Mouse (Mus musculus) stomach, postnatal 0 days (tissue): ENCODE data around the gene Slco2b1. TPM values are rescaled to one million over a fixed set of nuclear protein-coding genes. Genes with fewer than 3 reads are reported as not detected.

Experiments used
- ATAC-seq: fragments of 200-750 bp; cut with Nextera tagmentation; 2 replicates; pipeline ENCODE4 v1.8.0; 2017; ENCODE audit not compliant: low FRiP score, low TSS enrichment
- DNase-seq: peaks from one replicate; pipeline ENCODE4 v3.0.0-alpha.2; 2016; ENCODE audit warnings: low spot score
- H3K27ac ChIP-seq: fragments of 300-500 bp; sonication (generic); replicated peaks from 2 replicates; pipeline ENCODE4 v1.5.1; 2014; ENCODE audit warnings: mild to moderate bottlenecking, control low read depth
- H3K27me3 ChIP-seq: fragments of 300-500 bp; sonication (generic); 2 replicates; pipeline ENCODE4 v1.6.1; 2014; ENCODE audit warnings: low read length; ENCODE audit not compliant: control insufficient read depth, insufficient read depth
- H3K36me3 ChIP-seq: fragments of 300-500 bp; sonication (generic); 2 replicates; pipeline ENCODE4 v1.6.1; 2014; ENCODE audit warnings: low read length, mixed read lengths; ENCODE audit not compliant: control insufficient read depth, insufficient read depth
- H3K4me1 ChIP-seq: fragments of 300-500 bp; sonication (generic); replicated peaks from 2 replicates; pipeline ENCODE4 v1.6.1; 2014; ENCODE audit warnings: antibody characterized with exemption; ENCODE audit not compliant: control insufficient read depth, insufficient read depth
- H3K4me2 ChIP-seq: fragments of 300-500 bp; sonication (generic); replicated peaks from 2 replicates; pipeline ENCODE4 v1.6.1; 2014; ENCODE audit warnings: low read depth, mild to moderate bottlenecking, control low read depth, moderate library complexity
- H3K4me3 ChIP-seq: fragments of 300-500 bp; sonication (generic); 2 replicates; pipeline ENCODE4 v1.5.1; 2014; ENCODE audit warnings: low read depth, low read length, control low read depth
- H3K9ac ChIP-seq: fragments of 300-500 bp; sonication (generic); 2 replicates; pipeline ENCODE4 v1.6.1; 2014; ENCODE audit warnings: mild to moderate bottlenecking, low read length, control low read depth, mixed read lengths
- H3K9me3 ChIP-seq: fragments of 300-500 bp; sonication (generic); 2 replicates; pipeline ENCODE4 v1.6.1; 2016; ENCODE audit warnings: low read length; ENCODE audit not compliant: control insufficient read depth
- CTCF ChIP-seq: IDR thresholded peaks from 2 replicates; pipeline ENCODE4 v1.5.1; 2016; ENCODE audit warnings: antibody characterized with exemption, low read depth, mild to moderate bottlenecking, moderate library complexity
- EP300 ChIP-seq: optimal IDR thresholded peaks from 2 replicates; pipeline ENCODE3; 2016; ENCODE audit warnings: antibody characterized with exemption
- WGBS: fragments of 180-500 bp; shearing (Covaris S2); extraction: QIAGEN DNeasy Blood & Tissue Kit; methylation state at CpG from one replicate; pipeline ENCODE4 v1.1.7; 2014; 5-methylcytosine and 5-hydroxymethylcytosine counted together
- polyA plus RNA-seq: library from polyadenylated mRNA; unstranded; fragments of >200 nt; fragmentation: Nextera tagmentation; extraction: Ambion mirVana; gene quantifications from 2 replicates; pipeline ENCODE4 v1.2.1, GENCODE M21; 2015

The Slco2b1 gene
- polyA plus RNA-seq, 1 experiment from 2014 or later = 2.1 TPM

DNA sequence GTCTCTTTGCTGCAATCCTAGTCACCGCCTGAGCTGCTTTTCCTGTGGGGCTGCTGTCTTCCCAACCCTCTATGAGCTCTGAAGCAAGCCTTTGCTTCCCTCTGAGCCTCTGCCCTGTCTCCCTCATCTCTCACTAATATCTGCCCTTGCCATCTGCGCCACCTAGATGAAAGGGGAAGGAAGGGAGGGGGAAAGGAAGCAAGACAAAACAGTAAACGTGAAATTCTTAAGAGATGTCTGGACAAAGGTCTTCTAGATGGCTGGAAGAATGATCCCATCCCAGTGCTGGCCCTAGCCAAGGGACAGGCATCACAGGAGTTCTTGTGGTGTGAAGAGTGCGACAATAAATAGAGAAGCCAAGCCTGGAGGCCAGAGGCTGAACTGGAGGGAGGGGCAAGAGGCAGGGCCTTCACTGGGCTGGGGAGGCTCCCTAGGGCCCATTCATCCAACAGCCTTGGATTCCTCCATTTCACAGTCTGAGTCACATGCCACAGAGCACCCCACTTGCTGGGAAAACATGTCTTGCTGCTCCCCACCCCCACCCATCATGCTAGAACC lies 4.0 kb downstream of the Slco2b1 start:
- Histone ChIP-seq H3K9ac (no peak overlapping the region), H3K4me1 (0 out of 2 replicates have a peak, but pooled peaks cover 2% of the 10 kb centered on the region), H3K36me3 (no peaks in the 10 kb centered on the region), H3K4me3 (no peak overlapping the region), H3K27ac (peak overlapping the region; percentile 45), H3K27me3 (no peaks in the 10 kb centered on the region), H3K9me3 (no peaks in the 10 kb centered on the region), H3K4me2 (no peak overlapping the region)
- 46% methylated on average over 4 of the region's 4 CpGs for WGBS
- TF ChIP-seq EP300 (no peak), CTCF (no peak)
- DNase-seq (no peak), ATAC-seq (no peak)

DNA sequence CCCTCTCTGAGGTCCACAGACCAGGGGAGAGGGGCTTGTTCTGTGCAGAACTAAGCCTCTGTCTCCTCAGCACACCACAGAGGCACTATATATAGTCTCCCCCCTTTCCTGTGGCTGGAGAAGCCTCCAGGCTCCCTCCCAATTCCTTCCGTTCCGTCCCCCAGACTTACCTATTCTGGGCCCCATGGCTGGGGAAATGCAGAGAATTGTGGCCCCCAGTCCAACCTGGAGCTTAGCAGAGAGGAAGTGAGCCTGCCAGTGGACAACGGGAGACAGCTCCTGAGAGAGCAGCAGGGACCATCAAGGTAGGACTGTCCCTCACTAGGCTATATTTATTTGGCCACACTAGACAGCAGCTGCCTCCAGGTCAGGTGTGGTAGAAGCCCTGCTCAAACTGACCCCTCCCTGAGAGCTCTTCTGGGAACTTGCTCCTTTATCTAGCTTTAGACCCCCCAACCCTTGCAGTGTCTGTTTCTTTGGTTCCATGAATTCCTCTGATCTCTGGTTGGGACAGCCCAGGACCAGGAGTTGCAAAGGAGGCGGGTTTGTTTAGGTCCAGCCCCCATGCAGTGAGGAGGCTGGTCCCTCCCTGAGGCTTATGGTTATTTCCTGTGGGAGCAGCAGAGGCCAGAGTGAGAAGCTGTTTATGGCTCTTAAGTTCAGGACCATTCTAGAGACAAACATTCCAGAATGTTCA lies 4.7 kb downstream of the Slco2b1 start:
- Histone ChIP-seq H3K4me3 (no peak overlapping the region), H3K27me3 (no peaks in the 10 kb centered on the region), H3K4me2 (peak overlapping the region; percentile 31; the same call in 1 of the 2 replicates), H3K27ac (peak overlapping the region; percentile 56; the same call in 1 of the 2 replicates), H3K36me3 (no peaks in the 10 kb centered on the region), H3K9me3 (no peaks in the 10 kb centered on the region), H3K4me1 (0 out of 2 replicates have a peak, but pooled peaks cover 2% of the 10 kb centered on the region), H3K9ac (no peak overlapping the region; the same call in 1 of the 2 replicates)
- WGBS = 59% methylated on average over 4 of the region's 4 CpGs
- DNase-seq (no peak), ATAC-seq (no peak)
- TF ChIP-seq EP300 (no peak), CTCF (no peak)

DNA sequence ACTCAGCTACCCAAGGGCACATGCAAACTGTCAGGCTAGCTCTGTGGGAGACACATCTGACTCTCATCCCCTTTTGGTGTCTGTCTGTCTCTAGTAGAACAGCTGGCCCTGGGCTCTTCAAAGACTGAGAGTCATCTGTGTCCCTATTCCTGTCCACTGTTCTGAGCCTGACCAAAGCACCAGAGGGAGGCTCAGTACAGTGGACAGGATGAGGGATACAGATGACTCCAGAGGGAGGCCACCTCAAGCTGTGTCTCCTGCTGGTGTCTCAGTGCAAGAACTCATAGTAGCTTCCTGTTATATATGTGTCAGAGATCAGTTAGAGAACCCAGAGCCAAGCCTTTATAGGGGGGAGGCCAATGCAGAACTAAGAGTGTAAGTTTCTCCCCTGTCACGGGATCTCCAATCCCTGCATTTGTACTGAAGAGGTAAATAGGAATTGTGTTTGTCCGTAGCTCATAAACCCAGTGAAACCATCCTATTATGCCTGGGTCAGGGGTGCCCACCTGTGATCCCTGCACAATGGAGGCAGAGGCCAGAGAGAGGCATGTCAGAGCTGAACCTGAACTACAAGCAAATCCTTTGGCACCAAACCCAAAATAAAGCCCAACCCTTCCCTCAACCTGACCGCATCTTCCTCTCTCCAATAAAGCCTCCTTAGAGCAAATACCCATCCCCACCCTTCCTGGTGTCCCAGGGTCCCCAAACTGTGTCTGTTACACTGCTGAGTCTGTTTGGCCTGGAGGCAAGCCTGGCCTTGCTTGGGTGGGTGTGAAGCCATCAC lies 6.2 kb downstream of the Slco2b1 start:
- no peak overlapping the region for H3K27ac ChIP-seq
- H3K4me1 ChIP-seq = 0 out of 2 replicates have a peak, but pooled peaks cover 2% of the 10 kb centered on the region
- no peak for TF ChIP-seq CTCF
- TF ChIP-seq EP300 = no peak
- no peaks in the 10 kb centered on the region for H3K36me3 ChIP-seq
- 59% methylated on average over 3 of the region's 3 CpGs for WGBS
- H3K9ac ChIP-seq = no peak overlapping the region
- H3K4me2 ChIP-seq = peak overlapping the region; percentile 14; the same call in 1 of the 2 replicates
- H3K9me3 ChIP-seq = no peaks in the 10 kb centered on the region
- no peak for DNase-seq
- no peak overlapping the region for H3K4me3 ChIP-seq
- H3K27me3 ChIP-seq = no peaks in the 10 kb centered on the region
- peak; percentile 18; the same call in 1 of the 2 replicates for ATAC-seq

DNA sequence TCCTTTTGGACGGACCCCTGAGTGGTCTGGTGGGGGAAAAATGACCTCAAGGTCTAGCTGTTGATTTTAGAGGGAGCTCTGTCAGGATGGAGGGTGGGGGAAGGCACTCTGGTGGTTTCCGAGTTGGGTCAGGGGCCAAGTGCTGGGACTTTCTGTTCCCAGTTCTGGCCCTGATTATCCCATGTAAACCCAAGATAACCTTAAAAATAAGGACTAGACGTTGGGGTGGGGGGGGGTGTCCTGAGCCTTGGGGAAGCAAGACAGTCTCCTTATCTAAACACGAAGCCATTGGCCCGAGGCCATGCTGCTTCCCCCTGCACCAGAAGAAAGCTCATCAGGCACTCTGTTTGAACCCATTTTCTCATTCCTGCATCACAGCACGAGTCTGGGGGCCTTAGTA lies 8.9 kb downstream of the Slco2b1 start:
- 0 out of 2 replicates have a peak, but pooled peaks cover 2% of the 10 kb centered on the region for H3K4me1 ChIP-seq
- no peak overlapping the region for H3K27ac ChIP-seq
- no peaks in the 10 kb centered on the region for H3K9me3 ChIP-seq
- H3K27me3 ChIP-seq = no peaks in the 10 kb centered on the region
- DNase-seq (no peak), ATAC-seq (no peak)
- H3K4me2 ChIP-seq = no peak overlapping the region
- 35% methylated on average over 6 of the region's 6 CpGs for WGBS
- no peak overlapping the region for H3K4me3 ChIP-seq
- no peak overlapping the region for H3K9ac ChIP-seq
- H3K36me3 ChIP-seq = no peaks in the 10 kb centered on the region
- TF ChIP-seq EP300 = no peak
- no peak for TF ChIP-seq CTCF

DNA sequence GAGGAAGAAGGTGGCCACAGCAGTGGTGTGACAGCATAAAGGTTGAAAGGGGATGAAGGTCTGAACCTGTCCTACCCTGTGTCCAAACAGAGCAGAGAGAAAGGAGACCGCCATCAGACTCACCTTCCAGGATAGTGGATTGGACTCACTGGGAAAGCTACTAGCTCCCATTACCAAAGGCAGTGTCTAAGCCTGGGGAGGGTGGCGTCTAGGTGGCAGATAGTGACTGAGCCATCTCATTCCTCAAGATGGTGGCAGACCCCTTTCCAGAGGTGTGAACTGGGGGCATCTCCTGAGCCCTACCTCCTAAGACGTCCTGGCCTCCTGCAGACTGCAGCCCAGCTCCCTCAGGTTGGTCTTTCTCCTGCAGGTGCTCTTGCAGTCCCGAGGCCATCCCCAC lies 10.5 kb downstream of the Slco2b1 start:
- no peak overlapping the region for H3K4me2 ChIP-seq
- ATAC-seq (no peak), DNase-seq (no peak)
- no peak overlapping the region for H3K9ac ChIP-seq
- 0 out of 2 replicates have a peak, but pooled peaks cover 2% of the 10 kb centered on the region for H3K4me1 ChIP-seq
- no peaks in the 10 kb centered on the region for H3K36me3 ChIP-seq
- no peak overlapping the region for H3K4me3 ChIP-seq
- H3K9me3 ChIP-seq = no peaks in the 10 kb centered on the region
- WGBS = 85% methylated on average over 4 of the region's 4 CpGs
- no peaks in the 10 kb centered on the region for H3K27me3 ChIP-seq
- no peak overlapping the region for H3K27ac ChIP-seq
- TF ChIP-seq EP300 = no peak
- no peak for TF ChIP-seq CTCF
